Mouse (Mus musculus) embryonic facial prominence, embryonic 15.5 days (tissue): ENCODE measurements around the gene Zfp1. TPM values are rescaled to one million over a fixed set of nuclear protein-coding genes. Genes with fewer than 3 reads are reported as not detected.
A peak's percentile ranks its signal among the peaks of the same experiment; 100 is the strongest.

Experiments used
- ATAC-seq: fragments of 200-750 bp; cut with Nextera tagmentation; 2 replicates; pipeline ENCODE4 v1.8.0; 2017; ENCODE audit warnings: low read depth, moderate TSS enrichment; ENCODE audit not compliant: insufficient number of reproducible peaks, low FRiP score, low TSS enrichment
- H3K27ac ChIP-seq: fragments of 300-500 bp; sonication (generic); replicated peaks from 2 replicates; pipeline ENCODE4 v1.5.1; 2015; ENCODE audit warnings: mild to moderate bottlenecking, inconsistent platforms
- H3K27me3 ChIP-seq: fragments of 300-500 bp; sonication (generic); 2 replicates; pipeline ENCODE4 v1.6.1; 2015; ENCODE audit warnings: inconsistent platforms
- H3K36me3 ChIP-seq: fragments of 300-500 bp; sonication (generic); 2 replicates; pipeline ENCODE4 v1.6.1; 2015; ENCODE audit warnings: mild to moderate bottlenecking, inconsistent platforms
- H3K4me1 ChIP-seq: fragments of 300-500 bp; sonication (generic); 2 replicates; pipeline ENCODE4 v1.6.1; 2015; ENCODE audit warnings: inconsistent platforms
- H3K4me2 ChIP-seq: fragments of 300-500 bp; sonication (generic); replicated peaks from 2 replicates; pipeline ENCODE4 v1.6.1; 2015; ENCODE audit warnings: mild to moderate bottlenecking, inconsistent platforms
- H3K4me3 ChIP-seq: fragments of 300-500 bp; sonication (generic); replicated peaks from 2 replicates; pipeline ENCODE4 v1.5.1; 2015; ENCODE audit warnings: mild to moderate bottlenecking, inconsistent platforms
- H3K9ac ChIP-seq: fragments of 300-500 bp; sonication (generic); 2 replicates; pipeline ENCODE4 v1.6.1; 2015; ENCODE audit warnings: inconsistent platforms
- H3K9me3 ChIP-seq: fragments of 300-500 bp; sonication (generic); replicated peaks from 2 replicates; pipeline ENCODE4 v1.6.1; 2016; ENCODE audit warnings: inconsistent platforms
- WGBS: fragments of 180-500 bp; shearing (Covaris S2); methylation state at CpG from one replicate; pipeline ENCODE4 v1.1.7; 2015; 5-methylcytosine and 5-hydroxymethylcytosine counted together
- polyA plus RNA-seq: library from polyadenylated mRNA; unstranded; fragments of >200 nt; fragmentation: Nextera tagmentation; extraction: Ambion mirVana; gene quantifications from 2 replicates; pipeline ENCODE4 v1.2.1, GENCODE M21; 2015

Gene Zfp1
- polyA plus RNA-seq, 1 experiment from 2014 or later = 25.9 TPM

DNA sequence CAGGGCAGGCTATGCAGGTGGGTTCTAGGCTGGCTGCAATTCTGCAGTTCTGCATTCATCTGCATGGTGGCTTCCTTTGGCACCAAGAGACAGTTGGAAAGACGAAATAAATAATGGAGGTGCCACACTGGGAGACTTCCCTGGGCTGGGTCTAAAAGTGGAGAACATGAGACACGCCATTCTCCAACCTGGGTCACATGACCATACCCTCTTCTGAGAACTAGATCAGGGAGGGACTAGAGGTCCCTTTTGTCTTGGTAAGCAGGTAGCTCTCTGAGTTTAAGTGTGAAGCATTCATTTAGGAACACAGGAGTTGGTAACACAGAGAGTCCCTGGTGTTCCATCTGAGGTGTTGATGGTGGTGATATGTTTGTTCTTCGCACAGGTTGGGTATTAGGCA, 57.0 kb downstream of the Zfp1 start:
- no peak overlapping the region for H3K27ac ChIP-seq
- no peaks in the 10 kb centered on the region for H3K27me3 ChIP-seq
- H3K9me3 ChIP-seq = no peaks in the 10 kb centered on the region
- no peak overlapping the region for H3K4me2 ChIP-seq
- 78% methylated on average over 3 of the region's 3 CpGs for WGBS
- no peak overlapping the region for H3K4me3 ChIP-seq
- ATAC-seq = no peak
- no peak overlapping the region for H3K9ac ChIP-seq
- no peaks in the 10 kb centered on the region for H3K4me1 ChIP-seq
- no peaks in the 10 kb centered on the region for H3K36me3 ChIP-seq

DNA sequence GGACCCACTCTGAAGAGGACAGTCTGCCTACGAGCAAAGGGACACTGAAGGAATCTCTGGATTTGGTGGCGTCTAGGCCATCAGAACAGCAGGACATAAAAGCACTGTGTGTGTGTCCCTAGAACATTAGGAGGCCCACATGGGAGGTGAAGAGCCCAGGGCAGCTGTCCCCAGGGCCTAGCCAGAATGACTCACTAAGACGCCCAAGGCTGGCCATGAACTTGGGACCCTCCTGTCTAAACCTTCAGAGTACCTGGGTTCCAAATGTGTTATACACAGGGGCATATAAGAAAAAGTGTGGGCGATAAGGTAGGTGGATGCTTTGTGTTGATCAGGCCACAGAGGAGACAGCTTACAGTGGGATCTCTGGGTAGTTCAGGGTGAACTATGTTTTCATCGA, 57.5 kb downstream of the Zfp1 start:
- H3K4me1 ChIP-seq = no peaks in the 10 kb centered on the region
- H3K4me2 ChIP-seq = no peak overlapping the region
- no peak overlapping the region for H3K27ac ChIP-seq
- H3K9me3 ChIP-seq = no peaks in the 10 kb centered on the region
- no peaks in the 10 kb centered on the region for H3K27me3 ChIP-seq
- no peak overlapping the region for H3K4me3 ChIP-seq
- WGBS = 84% methylated on average over 5 of the region's 5 CpGs
- H3K36me3 ChIP-seq = no peaks in the 10 kb centered on the region
- ATAC-seq = no peak
- no peak overlapping the region for H3K9ac ChIP-seq

DNA sequence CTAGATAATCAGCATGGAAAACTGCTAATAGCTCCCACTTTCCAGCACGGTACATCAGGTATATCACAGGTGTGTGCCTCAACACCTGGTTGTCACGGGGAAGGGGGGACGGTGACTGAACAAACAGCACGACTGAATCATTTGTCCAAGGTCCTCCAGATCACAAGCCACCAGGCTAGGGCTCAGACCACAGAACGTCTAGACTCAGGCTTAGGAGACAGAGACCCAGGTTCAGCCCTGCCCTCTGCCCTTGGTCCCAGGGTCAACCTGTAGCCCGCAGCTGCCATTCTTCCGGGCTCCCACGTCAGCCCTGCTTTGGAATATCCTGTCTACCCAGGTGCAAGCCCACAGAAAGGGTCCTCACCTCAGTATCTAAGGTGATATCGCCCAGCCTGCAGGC, 58.2 kb downstream of the Zfp1 start:
- no peak for ATAC-seq
- Histone ChIP-seq H3K4me1 (no peaks in the 10 kb centered on the region), H3K36me3 (no peaks in the 10 kb centered on the region), H3K27me3 (no peaks in the 10 kb centered on the region), H3K27ac (no peak overlapping the region), H3K9ac (no peak overlapping the region), H3K4me2 (no peak overlapping the region), H3K9me3 (no peaks in the 10 kb centered on the region), H3K4me3 (no peak overlapping the region)
- 81% methylated on average over 9 of the region's 9 CpGs for WGBS

DNA sequence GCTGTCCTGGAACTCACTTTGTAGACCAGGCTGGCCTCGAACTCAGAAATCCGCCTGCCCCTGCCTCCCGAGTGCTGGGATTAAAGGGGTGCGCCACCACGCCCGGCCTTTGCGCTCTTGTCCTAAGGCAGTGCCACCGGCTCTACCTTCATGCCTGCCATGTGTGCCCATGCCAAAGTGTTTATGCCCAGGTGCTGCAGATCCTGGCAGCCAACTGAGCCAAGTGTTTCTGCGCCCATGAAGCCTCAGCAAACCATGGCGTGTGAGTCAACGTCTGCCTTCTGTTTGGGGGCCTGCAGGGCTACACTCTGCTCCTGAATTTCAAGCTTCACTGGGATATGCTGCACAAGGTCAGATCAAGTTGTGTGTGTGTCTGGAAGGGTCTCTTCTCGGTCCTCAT, 61.4 kb downstream of the Zfp1 start:
- H3K4me2 ChIP-seq = no peak overlapping the region
- H3K9me3 ChIP-seq = no peaks in the 10 kb centered on the region
- H3K4me3 ChIP-seq = no peak overlapping the region
- no peak overlapping the region for H3K9ac ChIP-seq
- H3K4me1 ChIP-seq = peaks cover 9% of the 10 kb centered on the region; the same call in 1 of the 2 replicates
- no peak overlapping the region for H3K27ac ChIP-seq
- peaks cover under 1% of the 10 kb centered on the region; the same call in 1 of the 2 replicates for H3K36me3 ChIP-seq
- WGBS = 89% methylated on average over 12 of the region's 12 CpGs
- no peak for ATAC-seq
- H3K27me3 ChIP-seq = no peaks in the 10 kb centered on the region

DNA sequence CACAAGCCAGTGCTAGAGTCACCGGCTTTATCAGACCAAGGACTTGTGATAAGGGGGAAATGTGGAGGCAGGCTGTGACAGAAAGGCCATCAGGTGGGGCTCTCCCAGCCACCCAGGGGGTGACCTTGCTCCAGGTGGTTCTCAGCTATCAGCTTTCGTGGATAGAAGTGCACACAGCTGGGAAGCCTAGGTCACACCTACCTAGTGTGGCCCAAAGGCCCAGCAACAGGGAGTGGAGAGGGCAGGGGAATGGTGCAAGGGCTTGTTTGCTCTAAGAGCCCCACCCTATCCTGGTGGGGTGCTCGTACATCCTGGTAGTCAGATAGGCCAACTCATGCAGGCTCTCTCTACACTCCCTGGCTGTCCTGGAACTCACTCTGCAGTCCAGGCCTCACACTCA, 62.0 kb downstream of the Zfp1 start:
- peaks cover 6% of the 10 kb centered on the region for H3K36me3 ChIP-seq
- no peak overlapping the region for H3K4me2 ChIP-seq
- peaks cover 9% of the 10 kb centered on the region; the same call in 1 of the 2 replicates for H3K4me1 ChIP-seq
- H3K27me3 ChIP-seq = no peaks in the 10 kb centered on the region
- no peak overlapping the region for H3K27ac ChIP-seq
- ATAC-seq = no peak
- no peak overlapping the region for H3K9ac ChIP-seq
- H3K4me3 ChIP-seq = no peak overlapping the region
- 66% methylated on average over 3 of the region's 3 CpGs for WGBS
- no peaks in the 10 kb centered on the region for H3K9me3 ChIP-seq

DNA sequence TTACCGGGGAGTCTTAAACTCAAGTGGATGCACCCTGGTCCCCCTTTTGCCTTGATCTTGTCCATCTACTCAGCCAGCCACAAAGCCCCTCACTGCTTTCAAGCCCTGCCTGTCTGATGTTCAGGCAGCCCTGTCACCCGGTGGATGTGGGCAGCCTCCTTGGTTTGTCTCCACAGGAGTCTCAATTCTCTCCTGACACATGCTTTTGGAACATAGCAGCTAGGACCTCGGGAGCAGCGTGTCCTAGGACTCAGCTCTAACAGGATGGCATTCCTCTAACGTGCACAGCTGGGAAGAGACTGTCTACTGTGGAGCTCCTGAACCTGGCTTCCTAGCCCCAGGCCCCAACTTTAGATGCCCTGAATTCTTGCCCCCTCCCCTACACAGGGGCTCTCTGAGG, 62.5 kb downstream of the Zfp1 start:
- no peak overlapping the region for H3K4me3 ChIP-seq
- H3K36me3 ChIP-seq = peaks cover 11% of the 10 kb centered on the region
- no peak overlapping the region for H3K4me2 ChIP-seq
- no peaks in the 10 kb centered on the region for H3K9me3 ChIP-seq
- H3K4me1 ChIP-seq = peaks cover 9% of the 10 kb centered on the region; the same call in 1 of the 2 replicates
- WGBS = 49% methylated on average over 5 of the region's 5 CpGs
- H3K27ac ChIP-seq = no peak overlapping the region
- H3K27me3 ChIP-seq = no peaks in the 10 kb centered on the region
- ATAC-seq = no peak
- no peak overlapping the region for H3K9ac ChIP-seq

DNA sequence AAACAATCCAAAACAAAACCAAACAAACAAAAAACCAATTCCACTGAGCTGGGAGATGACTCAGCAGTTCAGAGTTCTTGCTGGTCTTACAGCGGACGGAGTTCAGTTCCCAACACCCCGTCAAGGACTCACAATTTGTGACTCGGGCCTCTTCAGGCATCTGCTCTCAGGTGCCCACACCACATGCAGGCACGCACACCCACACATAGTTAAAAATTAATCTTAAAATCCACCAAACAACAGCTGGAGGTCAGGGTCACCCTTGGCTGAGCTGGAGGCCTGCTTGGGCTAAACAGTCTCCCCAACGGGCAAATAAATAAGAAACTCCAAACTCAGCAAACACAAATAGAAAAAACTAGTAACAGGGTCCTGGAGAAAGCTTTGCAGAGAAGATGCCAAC, 65.1 kb downstream of the Zfp1 start:
- H3K27ac ChIP-seq = peak overlapping the region; percentile 48; the same call in 1 of the 2 replicates
- H3K27me3 ChIP-seq = no peaks in the 10 kb centered on the region
- no peak overlapping the region for H3K4me2 ChIP-seq
- WGBS = 81% methylated on average over 6 of the region's 6 CpGs
- peaks cover 36% of the 10 kb centered on the region for H3K36me3 ChIP-seq
- H3K4me1 ChIP-seq = peaks cover 12% of the 10 kb centered on the region; the same call in 1 of the 2 replicates
- H3K9me3 ChIP-seq = no peaks in the 10 kb centered on the region
- H3K9ac ChIP-seq = no peak overlapping the region
- no peak for ATAC-seq
- no peak overlapping the region for H3K4me3 ChIP-seq

DNA sequence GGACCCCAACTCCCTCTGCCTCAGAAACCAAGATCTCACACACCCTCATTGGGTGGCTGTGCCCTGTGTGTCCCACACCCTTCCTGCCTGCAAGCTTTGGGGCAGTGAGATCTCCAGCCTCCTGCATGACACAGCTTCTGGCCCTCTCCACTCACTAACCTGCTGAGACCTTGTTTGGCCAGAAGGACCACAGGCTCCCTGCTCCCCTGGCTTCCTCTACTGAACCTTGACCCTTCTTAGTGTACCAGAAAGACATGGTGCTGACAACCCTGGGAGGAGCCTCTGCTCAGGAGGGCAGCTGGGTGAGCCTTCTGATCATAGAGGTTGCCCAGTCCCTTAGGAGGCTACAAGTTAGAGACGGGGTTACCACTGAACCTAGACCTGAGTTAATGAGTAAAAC, 66.0 kb downstream of the Zfp1 start:
- Histone ChIP-seq H3K4me2 (no peak overlapping the region), H3K27ac (0 out of 2 replicates have a peak overlapping the region, but pooled peaks have one; percentile 48), H3K36me3 (peaks cover 46% of the 10 kb centered on the region), H3K9me3 (no peaks in the 10 kb centered on the region), H3K27me3 (no peaks in the 10 kb centered on the region), H3K4me1 (peaks cover 12% of the 10 kb centered on the region; the same call in 1 of the 2 replicates), H3K9ac (no peak overlapping the region), H3K4me3 (no peak overlapping the region)
- no peak for ATAC-seq
- WGBS = 94% methylated on average over 1 of the region's 1 CpGs

DNA sequence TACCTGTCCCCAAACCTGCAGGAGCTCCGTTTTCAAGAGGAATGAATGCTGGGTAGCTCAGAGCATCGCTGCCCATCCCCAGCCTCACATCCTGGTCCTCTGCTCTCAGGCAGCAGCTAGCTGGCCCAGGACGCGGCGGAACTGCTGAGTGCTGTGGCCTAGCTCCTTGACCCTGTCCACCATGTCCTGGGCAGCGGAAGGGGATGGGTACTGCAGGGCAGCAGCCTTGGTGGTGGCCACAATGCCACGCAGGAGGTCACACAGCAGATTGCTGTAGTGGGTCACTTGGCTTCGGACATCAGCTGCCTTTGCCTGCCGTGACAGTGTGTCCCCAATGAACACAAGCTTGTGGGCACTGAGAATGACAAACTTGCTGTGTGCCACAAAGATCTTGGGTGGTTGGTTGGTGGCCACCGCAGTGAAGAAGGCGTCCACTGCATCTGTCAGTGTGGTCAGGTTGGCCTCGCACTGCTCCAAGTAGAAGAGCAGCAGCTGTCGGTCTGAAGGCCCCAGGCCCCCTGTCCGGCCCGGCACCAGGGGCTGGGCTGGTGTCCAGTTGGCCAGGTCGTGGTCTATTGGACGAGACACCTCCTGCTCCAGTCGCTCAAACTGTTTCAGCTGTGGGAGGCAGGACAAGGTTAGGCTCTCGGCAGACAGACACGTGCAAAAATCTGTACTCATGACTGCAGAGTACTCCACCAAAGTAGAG, 67.7 kb downstream of the Zfp1 start:
- Histone ChIP-seq H3K27me3 (no peaks in the 10 kb centered on the region), H3K9ac (no peak overlapping the region), H3K4me2 (no peak overlapping the region), H3K4me1 (peaks cover 17% of the 10 kb centered on the region), H3K9me3 (no peaks in the 10 kb centered on the region), H3K27ac (no peak overlapping the region), H3K36me3 (peaks cover 56% of the 10 kb centered on the region), H3K4me3 (no peak overlapping the region)
- 92% methylated on average over 20 of the region's 20 CpGs for WGBS
- no peak for ATAC-seq

DNA sequence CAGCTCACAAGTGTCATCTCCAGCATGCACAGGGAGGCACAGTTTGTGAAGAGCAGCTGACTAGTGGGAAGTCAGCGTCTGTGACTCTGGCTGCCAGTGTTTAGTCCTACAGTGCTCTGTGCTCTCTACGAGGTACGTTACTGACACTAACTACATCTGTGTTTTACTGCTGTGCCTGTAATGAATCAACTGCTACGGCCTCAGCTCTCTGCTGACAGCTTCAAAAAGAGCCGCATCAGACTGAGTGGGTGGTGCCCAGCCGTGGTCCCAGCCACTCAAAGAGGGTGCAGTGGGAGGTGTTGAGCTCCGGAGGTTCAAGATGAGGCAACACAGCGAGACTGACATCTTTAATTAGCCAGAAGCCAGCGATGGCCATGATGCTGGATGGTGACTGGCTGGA, 68.9 kb downstream of the Zfp1 start:
- ATAC-seq = no peak
- Histone ChIP-seq H3K4me1 (peaks cover 29% of the 10 kb centered on the region), H3K4me3 (no peak overlapping the region), H3K4me2 (no peak overlapping the region), H3K9me3 (no peaks in the 10 kb centered on the region), H3K9ac (no peak overlapping the region), H3K27ac (no peak overlapping the region), H3K36me3 (peaks cover 56% of the 10 kb centered on the region), H3K27me3 (no peaks in the 10 kb centered on the region)
- 66% methylated on average over 9 of the region's 9 CpGs for WGBS

DNA sequence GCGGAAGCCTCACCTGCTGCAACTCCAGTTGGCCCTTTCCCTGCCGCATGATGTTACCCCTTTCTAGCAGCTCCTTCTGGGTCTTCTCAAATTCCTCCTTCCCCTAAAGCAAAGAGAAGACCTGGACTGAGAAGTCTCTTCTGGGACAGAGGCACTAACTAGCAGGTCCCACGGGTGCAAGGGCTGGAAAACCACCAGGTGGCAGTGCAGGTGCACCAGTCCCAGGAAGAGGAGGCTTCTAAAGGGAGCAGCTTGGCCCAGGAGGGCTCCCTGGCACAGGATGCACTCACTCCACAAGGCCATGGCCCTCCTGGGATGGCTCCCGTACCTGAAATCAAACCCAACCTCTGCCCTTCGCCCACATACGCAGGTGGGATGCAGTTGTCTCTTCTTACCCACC, 69.4 kb downstream of the Zfp1 start:
- H3K9ac ChIP-seq = no peak overlapping the region
- H3K9me3 ChIP-seq = no peaks in the 10 kb centered on the region
- no peak overlapping the region for H3K4me2 ChIP-seq
- H3K36me3 ChIP-seq = peaks cover 56% of the 10 kb centered on the region
- WGBS = 79% methylated on average over 6 of the region's 6 CpGs
- ATAC-seq = no peak
- H3K27ac ChIP-seq = no peak overlapping the region
- H3K4me3 ChIP-seq = no peak overlapping the region
- no peaks in the 10 kb centered on the region for H3K27me3 ChIP-seq
- H3K4me1 ChIP-seq = peaks cover 34% of the 10 kb centered on the region

DNA sequence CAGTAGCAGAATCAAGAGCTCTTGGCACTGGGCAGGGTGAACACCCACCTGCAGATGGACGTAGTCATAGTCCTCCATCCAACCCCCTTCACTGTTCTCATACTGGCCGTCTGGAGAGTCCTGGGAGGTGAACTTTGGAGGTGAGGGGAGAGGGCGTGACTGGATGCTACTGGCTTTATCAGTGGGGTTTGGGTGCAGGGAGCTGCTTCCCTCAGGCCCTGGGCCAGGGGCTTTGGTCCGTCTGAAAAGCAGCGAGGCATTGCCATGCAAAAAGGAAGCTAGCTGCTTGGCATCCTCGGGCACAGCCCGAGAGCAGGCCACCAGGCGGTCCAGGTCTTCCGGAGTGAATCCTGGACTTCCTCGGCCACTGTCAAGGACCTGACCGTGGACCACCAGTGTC, 70.1 kb downstream of the Zfp1 start:
- peaks cover 56% of the 10 kb centered on the region for H3K36me3 ChIP-seq
- H3K27ac ChIP-seq = no peak overlapping the region
- no peak overlapping the region for H3K9ac ChIP-seq
- no peak for ATAC-seq
- H3K4me1 ChIP-seq = peaks cover 41% of the 10 kb centered on the region
- H3K4me2 ChIP-seq = no peak overlapping the region
- 86% methylated on average over 11 of the region's 11 CpGs for WGBS
- H3K27me3 ChIP-seq = no peaks in the 10 kb centered on the region
- no peak overlapping the region for H3K4me3 ChIP-seq
- no peaks in the 10 kb centered on the region for H3K9me3 ChIP-seq
